Mouse (Mus musculus): ENCODE results near the gene Lcn2. TPM values are rescaled to one million over a fixed set of nuclear protein-coding genes. Genes with fewer than 3 reads are reported as not detected.

Gene Lcn2
- polyA plus RNA-seq, 1 experiment from 2014 or later = 0.51 TPM

- ATAC-seq (replicated peaks) = 0 out of 2 replicates have a peak, but pooled peaks have one; percentile 34
- peaks cover 3% of the 10 kb centered on the region; the same call in 1 of the 2 replicates for H3K36me3 ChIP-seq
- H3K4me1 ChIP-seq = peaks cover 27% of the 10 kb centered on the region
- peak overlapping the region; percentile 18; the same call in 1 of the 2 replicates for H3K9ac ChIP-seq (replicated peaks)
- H3K4me3 ChIP-seq = peak overlapping the region; percentile 30
- WGBS = under 1% methylated on average over 24 of the region's 24 CpGs
- H3K27me3 ChIP-seq = peaks cover 13% of the 10 kb centered on the region; the same call in 1 of the 2 replicates
- H3K27ac ChIP-seq (replicated peaks) = no peak overlapping the region
- H3K4me2 ChIP-seq (replicated peaks) = peak overlapping the region; percentile 46
- no peaks in the 10 kb centered on the region for H3K9me3 ChIP-seq
These were observed 26.6 kb downstream of the Lcn2 start for GRCm38 (mm10) chr2:32361437-32361836.

GRCm38 (mm10) chr2:32360741-32361140 is 27.3 kb downstream of the Lcn2 start:
- Histone ChIP-seq H3K27me3 (peaks cover 13% of the 10 kb centered on the region; the same call in 1 of the 2 replicates), H3K4me2 (replicated peaks) (peak overlapping the region; percentile 46), H3K9ac (replicated peaks) (no peak overlapping the region), H3K36me3 (0 out of 2 replicates have a peak, but pooled peaks cover 2% of the 10 kb centered on the region), H3K9me3 (no peaks in the 10 kb centered on the region), H3K4me1 (peaks cover 27% of the 10 kb centered on the region), H3K4me3 (peak overlapping the region; percentile 30), H3K27ac (replicated peaks) (no peak overlapping the region)
- 4% methylated on average over 14 of the region's 14 CpGs for WGBS
- ATAC-seq (replicated peaks) = no peak

GRCm38 (mm10) chr2:32358381-32358780 is 29.7 kb downstream of the Lcn2 start:
- no peak overlapping the region for H3K9ac ChIP-seq (replicated peaks)
- no peak for ATAC-seq (replicated peaks)
- 71% methylated on average over 10 of the region's 10 CpGs for WGBS
- H3K4me1 ChIP-seq = peaks cover 17% of the 10 kb centered on the region
- H3K4me2 ChIP-seq (replicated peaks) = no peak overlapping the region
- H3K27ac ChIP-seq (replicated peaks) = no peak overlapping the region
- H3K9me3 ChIP-seq = no peaks in the 10 kb centered on the region
- H3K36me3 ChIP-seq = no peaks in the 10 kb centered on the region
- no peak overlapping the region for H3K4me3 ChIP-seq
- peaks cover 13% of the 10 kb centered on the region; the same call in 1 of the 2 replicates for H3K27me3 ChIP-seq

- Histone ChIP-seq H3K9ac (replicated peaks) (no peak overlapping the region), H3K4me3 (no peak overlapping the region), H3K27me3 (peaks cover 13% of the 10 kb centered on the region; the same call in 1 of the 2 replicates), H3K4me2 (replicated peaks) (no peak overlapping the region), H3K36me3 (no peaks in the 10 kb centered on the region), H3K27ac (replicated peaks) (no peak overlapping the region), H3K4me1 (peaks cover 17% of the 10 kb centered on the region), H3K9me3 (no peaks in the 10 kb centered on the region)
- ATAC-seq (replicated peaks) = no peak
- WGBS = 77% methylated on average over 3 of the region's 3 CpGs
These were observed 30.3 kb downstream of the Lcn2 start for GRCm38 (mm10) chr2:32357710-32358109.

GRCm38 (mm10) chr2:32356216-32356615 is 31.8 kb downstream of the Lcn2 start:
- 83% methylated on average over 10 of the region's 10 CpGs for WGBS
- no peak for ATAC-seq (replicated peaks)
- no peaks in the 10 kb centered on the region for H3K36me3 ChIP-seq

GRCm38 (mm10) chr2:32354336-32354895 is 33.6 kb downstream of the Lcn2 start:
- H3K9ac ChIP-seq (replicated peaks) = no peak overlapping the region
- no peaks in the 10 kb centered on the region for H3K27me3 ChIP-seq
- H3K4me2 ChIP-seq (replicated peaks) = no peak overlapping the region
- peaks cover 14% of the 10 kb centered on the region for H3K4me1 ChIP-seq
- H3K36me3 ChIP-seq = no peaks in the 10 kb centered on the region
- H3K9me3 ChIP-seq = no peaks in the 10 kb centered on the region
- WGBS = 93% methylated on average over 3 of the region's 3 CpGs
- H3K4me3 ChIP-seq = no peak overlapping the region
- H3K27ac ChIP-seq (replicated peaks) = no peak overlapping the region
- ATAC-seq (replicated peaks) = no peak

More at GRCm38 (mm10) chr2:32356216-32356615, 31.8 kb downstream of the Lcn2 start:
- H3K4me3 ChIP-seq = no peak overlapping the region
- H3K4me2 ChIP-seq (replicated peaks) = no peak overlapping the region
- H3K27ac ChIP-seq (replicated peaks) = no peak overlapping the region
- peaks cover 4% of the 10 kb centered on the region; the same call in 1 of the 2 replicates for H3K27me3 ChIP-seq
- peaks cover 21% of the 10 kb centered on the region for H3K4me1 ChIP-seq
- no peak overlapping the region for H3K9ac ChIP-seq (replicated peaks)
- H3K9me3 ChIP-seq = no peaks in the 10 kb centered on the region

GRCm38 (mm10) chr2:32353836-32354235 is 34.2 kb downstream of the Lcn2 start:
- H3K9me3 ChIP-seq = no peaks in the 10 kb centered on the region
- H3K4me1 ChIP-seq = peaks cover 14% of the 10 kb centered on the region
- no peaks in the 10 kb centered on the region for H3K36me3 ChIP-seq
- H3K9ac ChIP-seq (replicated peaks) = no peak overlapping the region
- H3K4me2 ChIP-seq (replicated peaks) = peak overlapping the region; percentile 67; the same call in 1 of the 2 replicates
- ATAC-seq (replicated peaks) = no peak
- 70% methylated on average over 6 of the region's 6 CpGs for WGBS
- H3K27me3 ChIP-seq = no peaks in the 10 kb centered on the region
- H3K4me3 ChIP-seq = no peak overlapping the region
- H3K27ac ChIP-seq (replicated peaks) = no peak overlapping the region

GRCm38 (mm10) chr2:32353007-32353542 is 35.0 kb downstream of the Lcn2 start, which contains the start of gene Dnm1:
TSS of gene Dnm1 (minus strand) at chr2:32353338.
- Histone ChIP-seq H3K4me2 (replicated peaks) (peak within 1 kb of the TSS; percentile 67), H3K9me3 (no peaks in the 10 kb centered on the region), H3K9ac (replicated peaks) (peak within 1 kb of the TSS; percentile 59), H3K36me3 (no peaks in the 10 kb centered on the region), H3K27ac (replicated peaks) (peak within 1 kb of the TSS; percentile 75), H3K27me3 (no peaks in the 10 kb centered on the region), H3K4me3 (peak within 1 kb of the TSS; percentile 54), H3K4me1 (peaks cover 14% of the 10 kb centered on the region)
- peak; percentile 53 for ATAC-seq (replicated peaks)
- WGBS = under 1% methylated on average over 52 of the region's 63 CpGs

- peaks cover 14% of the 10 kb centered on the region for H3K4me1 ChIP-seq
- peak within 1 kb of the TSS; percentile 67 for H3K4me2 ChIP-seq (replicated peaks)
- 0% methylated on average over 50 of the region's 52 CpGs for WGBS
- H3K9ac ChIP-seq (replicated peaks) = peak within 1 kb of the TSS; percentile 59
- no peaks in the 10 kb centered on the region for H3K27me3 ChIP-seq
- H3K9me3 ChIP-seq = no peaks in the 10 kb centered on the region
- no peaks in the 10 kb centered on the region for H3K36me3 ChIP-seq
- H3K4me3 ChIP-seq = peak within 1 kb of the TSS; percentile 54
- H3K27ac ChIP-seq (replicated peaks) = peak within 1 kb of the TSS; percentile 75
- ATAC-seq (replicated peaks) = peak; percentile 69
These were observed 35.7 kb downstream of the Lcn2 start, which contains the start of gene Ciz1 for GRCm38 (mm10) chr2:32352151-32353006. TSS of gene Ciz1 (plus strand) at chr2:32352327.

GRCm38 (mm10) chr2:32351471-32351961 is 36.5 kb downstream of the Lcn2 start:
- no peak for ATAC-seq (replicated peaks)
- H3K9ac ChIP-seq (replicated peaks) = peak overlapping the region; percentile 59

GRCm38 (mm10) chr2:32350471-32351051 is 37.5 kb downstream of the Lcn2 start:
- ATAC-seq (replicated peaks) = no peak
- no peak overlapping the region for H3K27ac ChIP-seq (replicated peaks)
- no peaks in the 10 kb centered on the region for H3K36me3 ChIP-seq
- H3K9me3 ChIP-seq = no peaks in the 10 kb centered on the region
- no peak overlapping the region for H3K4me2 ChIP-seq (replicated peaks)
- 48% methylated on average over 13 of the region's 13 CpGs for WGBS
- H3K4me1 ChIP-seq = peaks cover 14% of the 10 kb centered on the region
- no peak overlapping the region for H3K9ac ChIP-seq (replicated peaks)
- no peaks in the 10 kb centered on the region for H3K27me3 ChIP-seq
- no peak overlapping the region for H3K4me3 ChIP-seq

More at GRCm38 (mm10) chr2:32351471-32351961, 36.5 kb downstream of the Lcn2 start:
- 51% methylated on average over 9 of the region's 9 CpGs for WGBS
- no peaks in the 10 kb centered on the region for H3K9me3 ChIP-seq
- H3K4me3 ChIP-seq = peak overlapping the region; percentile 54
- peak overlapping the region; percentile 75 for H3K27ac ChIP-seq (replicated peaks)
- H3K36me3 ChIP-seq = no peaks in the 10 kb centered on the region
- peak overlapping the region; percentile 67 for H3K4me2 ChIP-seq (replicated peaks)
- peaks cover 14% of the 10 kb centered on the region for H3K4me1 ChIP-seq
- no peaks in the 10 kb centered on the region for H3K27me3 ChIP-seq
